Mouse (Mus musculus): ENCODE measurements at regions not wholly inside any gene's neighbourhood (a gene's known extent, or its start where the extent isn't known, plus 50 kb on each side); places are given as distances from the start of the nearest gene placed in this dataset.

DNA sequence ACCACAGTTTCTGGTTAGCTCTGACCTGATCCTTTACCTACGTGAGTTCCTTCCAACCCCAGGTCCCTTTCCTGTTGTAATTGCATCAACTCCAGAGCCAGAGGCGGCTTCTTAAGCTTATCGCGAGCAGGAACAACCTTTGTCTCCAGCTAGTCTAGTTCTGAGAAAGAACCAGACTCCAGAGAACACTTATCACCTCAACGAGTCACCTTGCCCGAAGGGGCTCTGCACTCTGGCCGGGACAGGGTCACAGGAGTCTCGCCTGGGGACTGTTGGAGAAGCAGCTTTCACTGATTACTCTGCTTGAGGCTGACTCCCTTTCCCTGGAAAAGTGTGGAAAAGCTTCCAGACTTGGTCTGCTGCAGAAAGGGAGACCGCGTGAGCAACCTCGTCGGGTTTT, 93.0 kb downstream of the Smim20 start:
- TF ChIP-seq POLR2A (IDR thresholded peaks at IDR 0.05; ENCODE audit: borderline replicate concordance, low read depth, low read length) (no peak), CTCF (IDR thresholded peaks at IDR 0.05; ENCODE audit: low read depth, low read length) (no peak)
